Mouse (Mus musculus) right cerebral cortex, postnatal 14 days (tissue): ENCODE results near the gene Apbb2.

Experiments used
- DNase-seq: peaks from one replicate; pipeline ENCODE4 v3.0.0; 2022

Apbb2 gene

DNA sequence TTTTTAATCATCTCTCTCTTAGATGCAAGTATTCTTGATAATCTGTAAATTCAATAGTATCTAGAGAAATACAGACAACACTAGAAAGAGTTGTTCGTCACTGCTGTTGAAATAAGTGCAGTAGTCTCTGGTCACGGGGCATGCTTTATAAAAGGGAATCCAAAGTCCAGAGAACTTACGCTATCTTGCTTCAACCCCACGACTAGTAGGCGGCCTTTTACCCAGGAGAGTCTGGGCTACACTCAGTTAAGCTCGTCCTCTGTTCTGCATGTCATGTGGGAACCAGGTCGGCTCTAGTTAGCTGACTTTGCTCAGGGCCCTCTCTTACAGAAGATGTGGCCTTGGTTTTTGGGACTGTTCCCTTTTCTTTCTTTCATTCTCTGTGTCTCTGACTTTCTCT is 289.8 kb downstream of the Apbb2 start:
- no peak for DNase-seq

DNA sequence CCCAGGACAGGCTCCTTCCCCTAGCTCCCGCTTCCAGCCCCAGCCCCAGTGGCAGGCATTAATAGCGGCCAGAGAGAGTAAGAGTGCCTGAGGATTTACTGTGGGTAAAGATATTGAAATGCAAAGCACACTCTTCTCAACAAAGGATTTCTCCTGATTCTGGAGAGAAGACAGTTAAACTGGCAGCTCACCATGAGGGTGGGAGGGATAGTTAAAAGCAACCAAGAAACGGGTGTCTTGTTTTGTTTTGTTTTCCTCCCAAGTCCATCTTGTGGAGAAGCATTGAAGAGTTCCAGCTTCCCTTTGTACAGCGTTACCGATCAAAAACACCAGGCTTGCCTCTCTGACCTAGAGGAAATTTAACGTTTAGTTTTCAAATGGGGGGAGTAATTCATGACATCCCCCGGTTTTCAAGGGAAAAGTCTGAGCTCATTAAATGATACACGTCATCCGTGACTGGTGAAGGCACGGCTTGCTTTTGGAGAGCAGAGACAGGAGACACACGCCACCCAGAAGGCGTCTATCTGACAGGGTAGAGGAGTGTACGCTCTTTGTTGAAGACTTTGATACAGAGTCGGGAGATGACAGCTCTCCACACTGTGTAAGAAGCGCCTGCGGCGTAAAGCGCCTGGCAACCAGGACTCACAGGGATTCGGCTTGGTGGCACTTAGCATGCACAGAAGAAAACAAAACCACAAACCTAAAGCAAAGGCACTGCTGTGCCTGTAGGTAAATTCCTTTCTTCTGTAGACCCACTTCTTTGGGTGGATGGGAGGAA is 290.4 kb downstream of the Apbb2 start:
- DNase-seq = no peak

DNA sequence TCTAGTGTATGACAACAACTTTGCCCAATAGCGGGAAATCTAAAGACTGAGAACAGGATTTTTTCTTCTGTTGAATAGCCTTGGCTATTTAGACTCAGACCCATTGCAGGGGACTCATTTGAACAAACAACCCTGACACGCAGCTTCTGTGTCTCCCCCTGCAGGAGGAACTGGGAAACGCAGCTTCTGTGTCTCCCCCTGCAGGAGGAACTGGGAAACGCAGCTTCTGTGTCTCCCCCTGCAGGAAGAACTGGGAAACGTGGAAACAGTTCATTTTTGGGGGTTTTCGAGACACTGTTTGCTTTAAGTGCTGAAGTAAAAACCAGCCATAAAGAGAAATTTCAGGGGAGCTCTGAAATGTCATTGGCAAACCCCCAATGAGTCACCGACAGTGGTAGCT is 292.2 kb downstream of the Apbb2 start:
- no peak for DNase-seq

DNA sequence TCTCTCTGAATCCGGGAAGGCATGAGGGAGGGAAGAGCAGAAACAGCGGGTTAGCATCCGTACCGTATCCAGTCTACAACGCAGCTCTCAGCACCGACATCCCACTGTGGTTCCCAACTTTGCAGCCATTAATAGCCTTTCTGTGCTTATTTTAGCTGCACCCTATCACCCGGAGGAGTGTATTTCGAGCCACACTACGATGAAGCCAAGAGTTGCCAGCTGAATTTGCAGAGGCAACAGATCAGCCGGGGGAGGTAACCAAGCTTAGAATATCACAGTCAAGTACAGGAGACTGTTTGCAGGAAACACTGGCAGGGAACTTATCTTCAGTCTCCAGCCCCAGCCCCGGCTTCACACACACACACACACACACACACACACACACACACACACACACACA is 295.0 kb downstream of the Apbb2 start:
- peak; percentile 38 for DNase-seq

DNA sequence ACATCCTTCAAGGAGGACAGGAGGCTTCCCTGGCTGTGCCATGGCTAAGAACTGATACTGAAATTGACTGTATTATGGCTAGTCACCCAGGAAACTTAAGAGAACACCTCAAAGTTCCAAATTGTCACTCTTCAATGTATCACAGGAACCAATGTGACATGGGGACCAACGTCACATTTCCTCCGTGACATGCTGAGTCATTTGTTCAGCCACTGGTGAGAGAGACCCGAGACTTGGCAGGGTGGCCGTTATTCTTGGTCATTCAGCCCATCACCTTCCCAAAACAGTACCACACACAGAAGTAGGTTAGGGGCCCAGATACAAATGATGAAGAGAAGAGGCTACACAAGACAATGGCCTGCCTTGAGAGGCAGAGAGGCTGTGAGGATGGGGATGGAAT is 295.5 kb downstream of the Apbb2 start:
- DNase-seq = no peak

DNA sequence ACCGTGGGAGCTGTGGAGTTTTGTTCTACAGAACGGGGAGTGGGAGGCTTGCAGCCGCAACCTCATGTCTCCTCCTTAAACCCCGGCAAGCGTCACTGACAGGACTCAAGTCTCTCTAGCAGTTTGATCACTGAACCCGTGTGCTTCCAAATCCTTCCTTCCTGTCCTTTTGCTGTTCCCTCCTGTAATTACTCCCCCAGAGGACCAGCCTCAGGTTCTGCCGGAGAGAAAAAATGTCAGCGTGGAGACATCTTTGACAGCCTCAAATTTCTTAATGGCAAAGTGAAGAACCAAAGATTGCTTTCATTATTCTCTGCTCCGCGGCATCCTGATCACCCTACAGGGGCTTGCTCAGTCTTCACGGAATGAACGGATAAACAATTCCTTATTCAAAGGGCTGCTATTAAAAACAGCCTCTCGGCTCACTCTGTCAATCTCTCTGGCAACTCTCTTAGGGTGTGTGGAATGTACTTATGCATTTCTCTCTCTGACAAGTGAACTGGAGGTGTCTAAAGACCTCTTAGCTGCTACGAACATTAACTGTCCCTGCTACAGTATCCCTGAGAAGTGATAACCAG is 298.7 kb downstream of the Apbb2 start:
- DNase-seq = no peak

DNA sequence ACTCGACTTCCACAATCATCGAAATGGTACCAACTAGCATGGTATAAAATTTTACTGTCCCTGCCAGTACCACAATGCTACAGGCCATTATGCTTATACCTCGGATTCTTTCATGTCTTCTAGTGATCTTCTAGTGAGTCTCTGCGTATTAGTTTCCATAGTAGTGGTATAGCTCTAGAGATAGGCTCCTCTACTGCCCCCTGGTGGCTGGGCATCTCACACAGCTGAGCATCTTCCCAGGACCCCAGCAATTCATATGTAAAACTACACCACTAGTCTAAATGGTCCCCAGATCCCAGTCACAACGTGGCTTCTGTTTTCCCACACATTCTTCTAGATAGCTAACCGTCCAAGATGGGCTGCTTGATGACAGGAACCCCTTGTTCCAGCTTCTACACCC is 299.2 kb downstream of the Apbb2 start:
- peak; percentile 76 for DNase-seq

DNA sequence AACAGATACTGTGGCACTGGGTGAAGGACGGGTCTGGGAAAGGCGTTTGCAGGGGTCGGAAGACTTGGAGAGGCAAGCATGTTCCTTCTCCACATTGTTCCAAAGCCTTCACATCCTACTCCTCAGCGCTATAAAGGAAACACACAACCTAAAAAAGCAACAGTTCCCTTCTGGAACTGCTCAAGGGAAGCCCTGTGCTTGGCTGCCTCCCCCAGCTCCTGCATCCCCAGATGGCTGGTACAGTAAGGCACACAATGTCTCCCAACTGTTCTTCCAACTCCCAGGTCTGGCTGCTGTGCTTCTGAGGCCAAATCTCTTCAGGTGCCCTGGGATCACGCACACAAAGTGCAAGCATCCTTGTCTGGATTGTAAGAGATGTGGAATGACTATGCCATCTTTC is 302.8 kb downstream of the Apbb2 start:
- no peak for DNase-seq

DNA sequence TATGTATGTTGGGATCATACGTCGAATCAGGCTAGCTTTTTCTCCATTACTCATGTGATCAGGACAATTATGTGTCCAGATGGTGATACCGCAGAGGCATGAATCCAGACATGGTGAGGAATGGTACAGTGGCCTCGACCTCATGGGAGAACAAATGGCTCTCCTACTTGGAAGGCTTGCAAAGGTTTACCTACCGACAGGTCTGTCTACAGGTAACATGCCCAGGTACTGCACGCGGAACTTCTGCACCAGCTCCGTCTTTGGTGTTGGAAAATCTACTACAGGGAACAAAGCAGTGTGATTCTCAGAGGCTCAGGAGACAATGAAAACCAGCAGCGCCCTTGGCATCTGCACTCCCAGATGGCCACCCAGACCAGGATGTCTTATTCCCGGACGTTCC is 307.8 kb downstream of the Apbb2 start:
- DNase-seq = no peak

DNA sequence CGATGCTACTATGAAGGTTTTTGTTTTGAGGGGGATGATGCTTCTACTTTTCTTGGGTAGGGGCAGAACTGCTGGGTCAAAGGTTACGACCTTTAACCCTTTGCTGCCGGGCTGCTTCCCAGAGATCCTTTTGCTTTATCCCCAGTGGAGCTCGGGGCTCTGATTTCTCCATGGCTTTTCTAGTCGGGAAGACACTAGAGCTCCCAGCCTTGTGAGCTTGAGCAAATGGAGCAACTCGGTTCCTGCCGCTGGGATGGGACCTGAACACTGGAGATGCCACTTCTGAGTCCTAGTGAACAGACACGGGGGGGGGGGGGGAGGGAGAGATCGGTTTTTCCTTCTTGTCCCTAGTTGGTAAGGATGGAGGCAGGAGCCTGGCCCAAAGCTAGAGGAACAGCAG is 308.3 kb downstream of the Apbb2 start:
- DNase-seq = no peak

DNA sequence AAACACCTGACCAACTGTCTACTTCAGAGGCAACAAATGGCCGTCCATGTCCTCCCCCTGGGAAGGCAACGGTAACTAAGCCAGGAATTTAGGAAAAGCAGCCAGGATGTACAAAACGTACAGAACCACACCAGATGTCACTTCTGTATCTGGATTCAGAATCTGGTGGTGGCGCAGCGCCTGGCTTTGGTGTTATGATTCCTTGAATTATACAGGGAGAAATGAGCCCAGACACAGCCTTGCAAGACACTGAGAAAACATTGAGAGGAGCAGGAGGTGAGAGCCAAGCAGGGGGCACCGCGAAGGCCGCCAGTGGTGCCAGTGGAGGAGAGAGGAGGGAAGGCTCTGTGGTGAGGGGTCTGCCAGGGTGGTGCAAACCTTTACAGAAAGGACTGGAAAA is 313.1 kb downstream of the Apbb2 start:
- DNase-seq = peak; percentile 51

DNA sequence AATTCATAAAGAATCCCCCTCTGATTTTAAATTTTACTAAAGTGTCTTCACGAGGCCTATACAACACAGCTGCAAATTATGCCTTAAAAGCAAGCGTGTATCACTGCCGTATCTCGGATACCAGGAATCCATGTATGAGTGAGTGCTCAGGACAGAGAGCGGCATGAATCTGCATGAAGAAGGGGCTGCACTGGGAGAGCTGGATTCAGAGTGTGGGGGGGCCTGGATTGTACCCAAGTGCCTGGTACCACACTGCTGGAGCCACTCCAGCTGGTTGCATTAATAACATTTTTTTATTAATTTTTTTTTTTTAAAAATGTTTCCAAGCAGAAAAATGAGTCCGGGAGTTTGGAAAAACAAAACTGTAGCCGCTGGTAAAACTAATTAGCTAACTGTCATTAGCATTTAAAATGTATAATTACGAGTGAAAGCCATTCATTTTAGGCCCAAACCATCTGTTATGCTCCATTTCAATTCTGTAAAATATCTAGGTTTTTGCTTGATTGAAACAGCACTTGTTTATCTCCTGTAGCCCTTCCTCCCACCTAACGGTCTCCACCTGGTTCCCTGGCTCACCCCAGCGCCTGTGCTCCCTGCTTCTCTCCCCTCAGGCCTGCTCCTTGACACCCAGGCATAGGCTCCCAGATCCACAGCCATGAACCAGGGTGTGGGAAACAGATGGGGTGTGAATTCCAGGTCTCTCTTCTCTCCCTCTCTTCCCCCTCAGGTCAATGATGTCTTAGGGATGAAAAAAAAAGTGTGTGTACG is 314.1 kb downstream of the Apbb2 start:
- DNase-seq = no peak

DNA sequence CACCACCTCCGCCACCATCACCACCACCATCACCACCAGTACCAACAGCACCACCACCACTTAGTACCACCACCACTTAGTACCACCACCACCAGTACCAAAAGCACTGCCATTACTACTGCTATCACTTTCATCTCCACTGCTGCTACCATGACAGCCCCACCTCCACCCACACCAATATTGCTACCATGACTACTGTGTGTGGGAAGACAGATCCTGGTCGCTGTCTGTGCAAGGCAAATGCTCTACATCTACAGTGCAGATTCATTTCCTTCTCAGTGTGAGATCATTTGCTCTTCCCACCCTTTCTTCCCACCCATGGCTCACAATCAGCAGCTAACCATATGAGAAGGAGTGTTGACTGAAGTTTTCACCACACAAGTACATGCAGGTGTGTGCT is 315.7 kb downstream of the Apbb2 start:
- DNase-seq = no peak

DNA sequence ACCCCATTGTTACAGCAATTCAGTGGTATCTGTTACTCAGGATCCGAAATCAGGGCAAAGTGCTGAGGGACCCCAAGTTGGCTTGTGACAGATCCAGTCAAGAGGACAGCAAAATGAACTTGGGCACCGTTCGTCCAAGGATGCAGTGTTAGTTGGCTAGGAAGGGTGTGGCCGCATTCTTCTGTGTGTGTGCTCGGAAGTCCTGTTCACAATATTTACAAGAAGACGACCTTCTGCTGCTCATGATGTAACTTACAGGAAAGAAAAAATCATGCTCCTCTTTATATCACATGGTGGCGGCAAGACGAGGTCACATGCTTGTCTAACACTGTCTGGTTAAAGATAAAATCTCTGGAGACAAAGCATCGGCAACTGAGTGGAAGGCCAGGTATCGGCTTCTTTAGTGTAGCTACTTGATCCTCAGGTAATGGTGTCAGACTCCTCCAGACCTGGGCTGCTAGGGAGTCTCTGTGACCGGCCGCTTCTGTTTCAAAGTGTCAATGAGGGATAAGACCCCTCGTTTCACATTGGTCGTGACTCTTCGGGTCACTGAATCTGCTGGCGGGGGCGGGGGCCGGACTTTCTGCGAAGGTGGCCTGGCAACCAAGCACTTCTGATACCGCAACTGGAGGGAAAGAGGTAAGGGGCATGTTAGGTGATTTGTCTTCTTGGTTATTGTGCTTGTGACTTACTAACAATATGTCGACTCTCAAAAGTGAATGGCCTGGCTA is 316.3 kb downstream of the Apbb2 start:
- no peak for DNase-seq

DNA sequence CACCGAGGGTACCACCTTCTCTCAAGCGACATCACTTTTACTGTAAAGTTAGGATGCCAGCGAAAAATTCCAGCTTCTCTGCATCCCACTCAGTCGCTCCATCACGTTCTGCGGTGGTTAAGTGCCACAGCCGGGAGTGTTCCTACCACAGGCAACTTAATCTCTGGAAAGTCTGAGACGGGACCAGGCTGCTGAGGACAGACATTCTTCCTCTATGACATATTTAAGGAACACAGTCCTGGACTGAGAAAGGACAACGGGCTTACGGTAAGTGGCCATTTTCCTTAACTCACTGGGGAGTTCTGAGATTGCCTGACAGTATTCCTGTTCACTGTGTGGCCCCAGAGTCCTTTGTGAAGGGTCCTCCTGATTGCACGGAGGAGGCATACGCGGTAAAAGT is 318.0 kb downstream of the Apbb2 start:
- no peak for DNase-seq

DNA sequence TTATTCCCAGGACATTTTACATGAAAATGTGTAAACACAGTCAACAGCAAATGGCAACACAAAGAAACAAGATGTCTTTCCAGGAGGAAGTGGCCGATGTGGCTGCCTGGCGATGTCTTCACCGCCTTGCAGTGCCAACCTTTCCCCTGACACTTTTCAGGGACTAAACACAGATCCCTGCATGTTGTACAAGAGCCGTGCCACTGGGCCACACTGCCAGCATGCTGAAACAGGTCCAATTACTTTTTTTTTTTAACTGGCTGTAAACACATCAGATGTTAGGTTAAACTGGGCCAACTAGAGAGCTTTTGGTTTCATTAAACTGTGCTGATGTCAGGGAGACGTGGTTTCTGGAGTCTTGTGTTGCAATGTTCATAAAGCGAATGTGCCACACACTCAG is 319.7 kb downstream of the Apbb2 start:
- no peak for DNase-seq

DNA sequence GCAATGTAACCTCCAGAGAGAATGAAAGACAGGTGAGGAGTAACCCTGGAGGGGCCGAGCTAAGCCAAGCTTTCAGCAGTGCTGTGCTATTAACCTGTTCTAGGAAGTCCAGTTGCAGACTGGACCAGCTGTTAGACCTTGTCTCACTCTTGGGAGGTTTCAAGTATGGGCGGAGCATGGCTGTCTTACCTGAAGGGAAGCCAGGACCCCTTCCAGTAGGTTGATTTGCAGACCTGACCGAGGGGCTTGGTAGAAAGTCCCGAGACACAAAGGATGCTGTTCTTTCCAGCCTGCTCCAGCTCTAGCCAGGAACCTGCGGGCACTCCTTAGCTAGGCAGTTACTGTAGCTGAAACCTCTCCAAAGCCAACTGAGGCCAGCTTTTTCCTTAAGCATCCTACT is 322.5 kb downstream of the Apbb2 start:
- no peak for DNase-seq

DNA sequence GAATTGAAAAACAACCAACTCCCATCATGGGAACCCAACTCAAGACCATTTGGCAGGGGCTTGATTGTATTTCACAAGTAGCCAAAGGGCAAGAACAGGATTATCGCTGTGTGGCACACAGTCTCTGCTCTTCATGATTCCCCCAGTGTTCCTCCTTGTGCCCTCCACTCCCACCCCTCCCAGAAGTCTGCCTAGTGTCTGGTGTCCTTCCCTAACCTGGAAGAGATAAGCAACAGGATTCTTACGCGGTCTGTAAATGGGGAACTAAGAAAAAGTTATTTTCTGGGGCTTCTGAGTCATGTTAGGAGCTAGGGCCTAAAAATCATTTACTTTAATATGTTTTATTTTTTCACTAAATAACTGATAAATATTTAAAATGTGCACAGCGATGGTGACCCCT is 323.6 kb downstream of the Apbb2 start:
- DNase-seq = no peak

DNA sequence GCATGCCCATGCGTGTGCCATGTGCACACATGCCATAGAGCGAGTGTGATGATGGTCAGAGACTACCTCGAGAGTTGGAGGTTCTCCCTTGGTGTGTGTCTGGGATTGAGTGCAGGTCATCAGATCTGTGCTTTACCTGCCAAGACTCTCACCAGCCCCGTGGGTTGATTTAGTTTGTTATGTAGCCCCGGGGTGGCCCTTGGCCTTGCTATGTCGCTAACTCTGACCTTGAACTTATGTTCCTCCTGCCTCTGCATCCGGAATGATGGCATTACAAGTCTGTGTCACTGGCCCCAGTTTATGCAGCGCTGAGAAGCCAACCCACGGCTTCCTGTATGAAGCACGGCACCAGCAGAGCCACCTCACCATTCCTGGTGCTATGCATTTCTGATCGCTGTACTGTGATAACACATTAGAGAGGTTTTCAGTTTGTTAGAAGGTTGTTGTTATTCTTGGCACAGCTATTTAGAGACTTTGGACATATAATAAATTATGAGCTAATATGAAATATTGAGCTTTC is 324.4 kb downstream of the Apbb2 start:
- DNase-seq = no peak

DNA sequence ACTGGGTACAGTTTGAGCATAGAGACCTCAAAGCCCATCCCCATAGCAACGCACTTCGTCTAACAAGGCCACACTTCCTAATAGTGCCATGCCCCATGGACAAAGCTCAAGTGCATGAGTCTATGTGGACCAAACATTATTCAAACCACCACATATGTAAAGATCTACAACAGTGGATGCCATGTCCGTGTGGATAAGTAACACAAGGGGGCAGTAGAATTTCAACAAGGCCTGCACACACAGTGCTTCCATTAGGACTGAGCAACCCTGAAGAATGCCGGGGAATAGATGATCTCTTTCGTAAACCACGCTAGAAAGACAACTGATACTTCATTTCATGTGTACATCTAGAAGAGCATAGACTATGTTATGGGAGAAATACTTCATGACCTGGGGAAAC is 337.8 kb downstream of the Apbb2 start:
- no peak for DNase-seq

DNA sequence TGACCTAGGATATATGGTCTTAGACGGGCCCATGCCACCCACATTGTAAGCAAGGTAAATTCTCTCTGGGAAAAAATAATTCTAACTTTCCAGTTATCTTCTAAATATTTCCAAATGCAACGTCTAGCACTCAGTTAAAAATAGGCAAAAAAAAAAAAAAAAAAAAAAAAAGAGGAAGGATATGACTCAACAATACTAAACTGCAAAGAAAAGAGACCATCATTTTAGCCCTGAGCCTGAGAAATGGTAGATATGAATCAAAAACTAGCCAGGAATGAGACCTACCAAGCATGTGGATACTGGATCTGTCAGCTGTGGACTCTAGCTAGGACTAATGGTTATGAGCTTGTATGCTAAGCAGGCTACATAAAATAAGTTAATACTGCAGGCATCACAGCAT is 338.9 kb downstream of the Apbb2 start:
- no peak for DNase-seq

DNA sequence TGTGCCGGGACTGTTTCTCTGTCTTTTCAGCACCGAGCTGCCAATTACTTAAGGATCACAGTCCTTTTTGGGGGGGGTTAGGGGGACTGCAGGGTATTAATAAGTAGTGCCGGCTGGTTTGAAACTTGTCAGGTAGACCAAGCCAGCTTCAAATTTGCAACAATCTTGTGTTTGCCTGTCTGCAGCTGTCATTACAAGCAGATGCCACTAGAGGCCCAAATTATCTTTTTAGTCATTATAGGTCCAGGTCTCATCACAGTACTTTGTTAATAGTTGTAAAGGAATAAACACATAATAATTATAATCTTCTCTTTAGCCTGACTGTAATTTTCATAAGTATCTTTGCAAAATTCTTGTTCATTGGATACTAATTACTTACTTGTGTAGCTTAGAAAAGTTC is 344.2 kb downstream of the Apbb2 start:
- no peak for DNase-seq

DNA sequence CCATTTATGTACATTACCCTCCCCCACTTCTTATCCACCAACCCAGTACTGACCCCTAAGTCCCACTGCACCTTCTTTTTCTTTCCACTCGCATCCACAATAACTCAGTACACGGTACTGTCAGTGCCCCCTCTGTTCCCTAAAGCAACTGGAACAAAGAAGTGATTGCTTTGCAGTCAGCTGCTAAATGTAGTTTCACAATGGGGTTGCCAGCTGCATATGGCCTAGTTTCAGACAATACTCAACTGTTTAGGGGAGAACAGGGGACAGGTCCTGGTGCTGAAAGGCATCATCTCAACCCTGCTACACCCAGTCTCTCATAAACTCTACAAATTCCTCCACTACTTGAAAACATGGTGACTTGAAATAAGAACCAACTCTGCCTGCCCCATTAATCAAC is 347.4 kb downstream of the Apbb2 start:
- no peak for DNase-seq
